Mouse (Mus musculus) liver, postnatal 0 days (tissue): ENCODE results near the gene Ptpro.

ENCODE experiments used
- CTCF ChIP-seq: sonication (generic); IDR thresholded peaks from 2 replicates; pipeline ENCODE4 v1.5.1; 2016; ENCODE audit warnings: antibody characterized with exemption, low read depth
- EP300 ChIP-seq: IDR thresholded peaks from 2 replicates; pipeline ENCODE4 v1.6.1; 2016; ENCODE audit warnings: antibody characterized with exemption, low read depth, mild to moderate bottlenecking

DNA sequence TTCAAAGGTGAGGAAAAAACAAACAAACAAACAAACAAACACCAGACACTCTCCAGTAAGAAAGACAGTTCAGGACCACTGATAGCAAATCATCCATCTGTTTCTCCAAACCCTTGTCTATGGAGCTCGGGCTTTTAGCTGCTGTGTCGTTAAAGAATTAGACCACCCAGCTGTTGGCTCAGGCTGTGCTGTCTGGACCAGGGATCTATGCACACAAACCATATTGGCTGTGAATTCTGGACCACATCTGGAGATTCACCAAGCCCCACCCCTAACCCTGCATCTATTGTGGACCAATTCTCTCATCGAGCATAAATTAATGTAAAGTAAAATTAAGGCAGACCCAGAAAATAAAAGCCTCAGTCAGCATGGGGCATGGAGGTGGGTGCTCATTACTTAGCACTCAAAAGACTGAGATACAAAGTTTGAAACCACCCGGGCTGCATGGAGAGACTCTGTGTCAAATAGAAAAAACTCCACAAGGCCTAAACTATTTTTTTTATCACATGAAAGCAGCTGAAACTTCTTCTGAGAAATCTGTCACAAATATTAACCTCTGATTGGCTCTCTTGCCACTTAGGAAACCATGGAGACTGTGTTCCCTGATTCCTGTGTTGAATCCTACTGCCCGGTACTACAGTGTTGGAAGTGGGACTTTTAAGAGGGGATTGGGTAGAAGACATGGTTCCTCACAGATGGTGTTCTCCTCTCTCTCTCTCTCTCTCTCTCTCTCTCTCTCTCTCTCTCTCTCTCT, 91.7 kb downstream of the Ptpro start:
- TF ChIP-seq CTCF (no peak), EP300 (no peak)
